Mouse (Mus musculus): ENCODE data around the gene Edn2.

Gene Edn2

GRCm38 (mm10) chr4:120153736-120154135 lies 7.3 kb upstream of the Edn2 start:
- no peak for DNase-seq (ENCODE audit: low read depth, low spot score)

GRCm38 (mm10) chr4:120158714-120159310 lies 2.2 kb upstream of the Edn2 start:
- DNase-seq (ENCODE audit: low read depth, low spot score), result no peak

- DNase-seq (ENCODE audit: low read depth, low spot score), result no peak
Measured at GRCm38 (mm10) chr4:120162586-120162985, 1.6 kb downstream of the Edn2 start.

- no peak for DNase-seq (ENCODE audit: low read depth, low spot score)
Measured at GRCm38 (mm10) chr4:120163242-120163641, 2.2 kb downstream of the Edn2 start.

GRCm38 (mm10) chr4:120164316-120164715 lies 3.3 kb downstream of the Edn2 start:
- no peak for DNase-seq (ENCODE audit: low read depth, low spot score)

- DNase-seq (ENCODE audit: low read depth, low spot score), result no peak
Measured at GRCm38 (mm10) chr4:120167778-120168177, 6.8 kb downstream of the Edn2 start.

GRCm38 (mm10) chr4:120168346-120168745 lies 7.3 kb downstream of the Edn2 start:
- DNase-seq (ENCODE audit: low read depth, low spot score), result no peak

GRCm38 (mm10) chr4:120170387-120170936 lies 9.5 kb downstream of the Edn2 start:
- DNase-seq (ENCODE audit: low read depth, low spot score), result peak; percentile 58

- peak; percentile 46 for DNase-seq (ENCODE audit: low read depth, low spot score)
Measured at GRCm38 (mm10) chr4:120172050-120172684, 11.2 kb downstream of the Edn2 start.

- no peak for DNase-seq (ENCODE audit: low read depth, low spot score)
Measured at GRCm38 (mm10) chr4:120179123-120179522, 18.1 kb downstream of the Edn2 start.

- DNase-seq (ENCODE audit: low read depth, low spot score), result no peak
Measured at GRCm38 (mm10) chr4:120180535-120180934, 19.5 kb downstream of the Edn2 start.

- DNase-seq (ENCODE audit: low read depth, low spot score), result no peak
Measured at GRCm38 (mm10) chr4:120184374-120184991, 23.5 kb downstream of the Edn2 start.

GRCm38 (mm10) chr4:120186441-120186840 lies 25.4 kb downstream of the Edn2 start:
- DNase-seq (ENCODE audit: low read depth, low spot score), result no peak

GRCm38 (mm10) chr4:120186934-120187333 lies 25.9 kb downstream of the Edn2 start:
- DNase-seq (ENCODE audit: low read depth, low spot score), result peak; percentile 25

- no peak for DNase-seq (ENCODE audit: low read depth, low spot score)
Measured at GRCm38 (mm10) chr4:120188204-120188603, 27.2 kb downstream of the Edn2 start.

- DNase-seq (ENCODE audit: low read depth, low spot score), result peak; percentile 58
Measured at GRCm38 (mm10) chr4:120188651-120189161, 27.7 kb downstream of the Edn2 start.

- DNase-seq (ENCODE audit: low read depth, low spot score), result peak; percentile 65
Measured at GRCm38 (mm10) chr4:120189941-120190340, 28.9 kb downstream of the Edn2 start.

- peak; percentile 33 for DNase-seq (ENCODE audit: low read depth, low spot score)
Measured at GRCm38 (mm10) chr4:120191987-120192386, 31.0 kb downstream of the Edn2 start.

GRCm38 (mm10) chr4:120194026-120194425 lies 33.0 kb downstream of the Edn2 start:
- DNase-seq (ENCODE audit: low read depth, low spot score), result peak; percentile 15

GRCm38 (mm10) chr4:120194965-120195364 lies 34.0 kb downstream of the Edn2 start:
- DNase-seq (ENCODE audit: low read depth, low spot score), result peak; percentile 63

GRCm38 (mm10) chr4:120199184-120199885 lies 38.3 kb downstream of the Edn2 start:
- DNase-seq (ENCODE audit: low read depth, low spot score), result no peak
